Mouse (Mus musculus) liver, embryonic 14.5 days (tissue): ENCODE results near the gene Dgka. TPM values are rescaled to one million over a fixed set of nuclear protein-coding genes. Genes with fewer than 3 reads are reported as not detected.
A peak's percentile ranks its signal among the peaks of the same experiment; 100 is the strongest.

Experiments used
- ATAC-seq: fragments of 200-750 bp; cut with Nextera tagmentation; 2 replicates; pipeline ENCODE4 v1.8.0; 2017; ENCODE audit warnings: moderate number of reproducible peaks, mild to moderate bottlenecking, moderate library complexity; ENCODE audit not compliant: insufficient read depth
- DNase-seq, 3 experiments: peaks; one replicate each; pipeline ENCODE4 v3.0.0-alpha.2; 2012 to 2013; ENCODE audit warnings: low read depth in 3 of 3, low spot score in 3 of 3
- H3K27ac ChIP-seq: fragments of 300-500 bp; sonication (generic); 2 replicates; pipeline ENCODE4 v1.5.1; 2014; ENCODE audit warnings: moderate library complexity, mild to moderate bottlenecking, control low read depth, inconsistent platforms
- H3K27me3 ChIP-seq: fragments of 300-500 bp; sonication (generic); 2 replicates; pipeline ENCODE4 v1.6.1; 2014; ENCODE audit warnings: mild to moderate bottlenecking, low read length, moderate library complexity; ENCODE audit not compliant: control insufficient read depth, insufficient read depth
- H3K36me3 ChIP-seq: fragments of 300-500 bp; sonication (generic); replicated peaks from 2 replicates; pipeline ENCODE4 v1.6.1; 2014; ENCODE audit warnings: low read depth; ENCODE audit not compliant: control insufficient read depth, insufficient read depth
- H3K4me1 ChIP-seq, 2 experiments: fragments of 200-500 bp in 1 of 2; fragments of 300-500 bp in 1 of 2; sonication (generic) in 1 of 2; replicated peaks; 2 replicates each; pipeline ENCODE4 v1.6.1; 2012 to 2014; ENCODE audit warnings: antibody characterized with exemption in 1 of 2, inconsistent platforms in 1 of 2, low read length in 1 of 2; ENCODE audit not compliant: control insufficient read depth in 2 of 2, insufficient read depth in 2 of 2
- H3K4me2 ChIP-seq: fragments of 300-500 bp; sonication (generic); 2 replicates; pipeline ENCODE4 v1.6.1; 2014; ENCODE audit warnings: low read depth, mild to moderate bottlenecking, control low read depth, moderate library complexity
- H3K4me3 ChIP-seq, 2 experiments: fragments of 200-500 bp in 1 of 2; fragments of 300-500 bp in 1 of 2; sonication (generic) in 1 of 2; 2 replicates each; pipeline ENCODE4 v1.5.1; 2012 to 2014; ENCODE audit warnings: low read depth in 2 of 2, low read length in 2 of 2, mild to moderate bottlenecking in 2 of 2, control low read depth in 1 of 2, inconsistent platforms in 1 of 2, moderate library complexity in 1 of 2; ENCODE audit not compliant: insufficient read depth in 1 of 2
- H3K9ac ChIP-seq: fragments of 300-500 bp; sonication (generic); replicated peaks from 2 replicates; pipeline ENCODE4 v1.6.1; 2014; ENCODE audit warnings: mild to moderate bottlenecking, control low read depth, moderate library complexity
- H3K9me3 ChIP-seq: fragments of 300-500 bp; sonication (generic); 2 replicates; pipeline ENCODE4 v1.6.1; 2016; ENCODE audit warnings: low read length, mixed read lengths; ENCODE audit not compliant: control insufficient read depth
- CTCF ChIP-seq: IDR thresholded peaks from 2 replicates; pipeline ENCODE4 v1.5.1; 2016; ENCODE audit warnings: antibody characterized with exemption, low read depth, control low read depth
- EP300 ChIP-seq: IDR thresholded peaks from 2 replicates; pipeline ENCODE4 v1.6.1; 2016; ENCODE audit warnings: antibody characterized with exemption, low read depth
- WGBS: fragments of 180-500 bp; shearing (Covaris S2); extraction: QIAGEN DNeasy Blood & Tissue Kit; methylation state at CpG from one replicate; pipeline ENCODE4 v1.1.7; 2014; ENCODE audit not compliant: insufficient replicate concordance; 5-methylcytosine and 5-hydroxymethylcytosine counted together
- polyA plus RNA-seq, 2 experiments: library from polyadenylated mRNA; depleted of rRNA in 1 of 2; stranded (reverse) in 1 of 2; unstranded in 1 of 2; fragments of >200 nt; fragmentation: Nextera tagmentation in 1 of 2; extraction: Ambion mirVana in 1 of 2; gene quantifications; 2 replicates each; pipeline versions ENCODE4 v1.2.1 to v1.2.3; 2012 to 2014

Dgka gene
- polyA plus RNA-seq, 2 experiments = 1.6 to 2.0 TPM

- H3K4me1 ChIP-seq = peaks cover 5 to 21% of the 10 kb centered on the region in 2 experiments
- under 1% methylated on average over 40 of the region's 40 CpGs for WGBS
Measured at GRCm38 (mm10) chr10:128695992-128696807, 48.5 kb downstream of the Dgka start, which contains the start of gene Rab5b. Rab5b (minus strand) TSS chr10:128696264.

DNA sequence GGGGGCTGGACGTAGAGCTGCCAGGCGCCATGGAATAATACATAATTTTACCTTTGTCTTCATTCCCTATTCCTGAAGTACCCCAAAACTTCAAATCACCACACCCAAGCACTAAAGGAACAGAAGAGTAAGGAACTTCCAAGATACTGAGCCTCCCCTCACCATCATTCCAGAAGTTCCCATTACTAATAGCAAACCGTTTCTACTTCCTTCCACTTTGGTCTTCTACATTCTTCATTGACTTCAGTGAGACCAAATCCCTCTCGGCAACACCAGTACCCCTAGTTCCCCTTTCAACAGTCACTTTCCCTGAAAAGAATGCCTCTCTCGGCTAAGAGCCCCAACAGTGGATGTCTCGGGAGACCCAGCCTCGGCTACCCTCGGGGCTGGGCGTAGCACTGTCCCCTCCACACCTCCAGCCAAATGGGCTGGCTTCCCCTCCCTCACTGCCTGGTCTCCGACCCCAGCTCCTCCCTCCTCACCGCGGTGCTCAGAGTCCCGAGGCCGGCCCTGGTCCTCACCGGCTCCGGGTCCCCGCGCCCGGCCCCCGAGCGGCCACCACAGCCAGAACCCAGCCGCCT lies 49.2 kb downstream of the Dgka start:
- Histone ChIP-seq H3K36me3 (peaks cover 24% of the 10 kb centered on the region), H3K9ac (peak overlapping the region; percentile 99), H3K4me3 (peak overlapping the region; percentile 77 to 99), H3K9me3 (no peaks in the 10 kb centered on the region), H3K27ac (peak overlapping the region; percentile 90), H3K4me2 (peak overlapping the region; percentile 90), H3K4me1 (peaks cover 5 to 19% of the 10 kb centered on the region in 2 experiments), H3K27me3 (no peaks in the 10 kb centered on the region)
- ATAC-seq = no peak
- under 1% methylated on average over 22 of the region's 22 CpGs for WGBS
- TF ChIP-seq EP300 = no peak
- no peak for TF ChIP-seq CTCF
- no peak for DNase-seq

More at GRCm38 (mm10) chr10:128695992-128696807, 48.5 kb downstream of the Dgka start, which contains the start of gene Rab5b:
- ATAC-seq (peak; percentile 98), DNase-seq (peak; percentile 99)
- Histone ChIP-seq H3K27ac (peak within 1 kb of the TSS; percentile 90), H3K9me3 (no peaks in the 10 kb centered on the region), H3K4me2 (peak within 1 kb of the TSS; percentile 90), H3K36me3 (peaks cover 31% of the 10 kb centered on the region), H3K9ac (peak within 1 kb of the TSS; percentile 99), H3K4me3 (peak within 1 kb of the TSS; percentile 77 to 99), H3K27me3 (no peaks in the 10 kb centered on the region)
- TF ChIP-seq EP300 = peak; percentile 73
- TF ChIP-seq CTCF = peak; percentile 24; the same call in 1 of the 2 replicates

- no peak for ATAC-seq
Measured at GRCm38 (mm10) chr10:128674469-128675008, 70.1 kb downstream of the Dgka start.

DNA sequence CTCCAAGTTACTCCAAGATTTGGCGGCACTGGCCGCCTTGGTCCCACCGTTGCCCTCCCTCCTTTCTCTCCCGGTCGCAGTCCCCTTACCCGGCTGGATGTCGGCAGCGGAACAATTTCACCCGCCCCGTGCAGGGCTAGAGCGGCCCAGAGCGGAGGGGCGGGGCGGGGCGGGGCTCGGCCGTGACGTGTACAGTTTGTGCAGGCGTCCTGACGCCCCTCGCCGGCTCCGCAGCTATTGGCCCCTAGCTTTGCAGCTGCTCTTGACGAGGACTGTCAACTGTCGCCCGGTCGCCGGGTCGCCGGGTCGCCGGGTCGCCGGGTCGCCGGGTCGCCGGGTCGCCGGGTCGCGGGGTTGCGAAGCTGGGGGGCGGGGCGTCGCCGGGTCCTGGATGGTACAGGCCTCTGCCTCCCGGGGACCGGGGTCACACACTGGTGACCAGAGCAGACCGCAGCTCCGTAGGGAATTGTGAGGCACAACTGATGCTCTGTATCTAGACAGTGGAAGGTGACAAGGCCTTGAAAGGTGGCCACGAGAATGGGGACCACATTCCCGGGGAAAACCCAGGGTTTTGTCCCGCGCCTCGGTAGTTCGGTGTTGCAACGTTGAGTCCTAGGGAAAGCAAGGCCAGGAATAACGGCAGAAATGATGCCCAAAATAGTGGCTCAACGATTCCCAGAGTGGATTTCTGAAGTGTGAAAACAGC lies 70.7 kb downstream of the Dgka start, which contains the start of gene Suox:
TSS of gene Suox (minus strand) at position 311 of the 706 bp plus-strand sequence.
- under 1% methylated on average over 60 of the region's 60 CpGs for WGBS
- ATAC-seq (peak; percentile 93), DNase-seq (peak; percentile 70)
- peaks cover 1 to 13% of the 10 kb centered on the region in 2 experiments for H3K4me1 ChIP-seq
- H3K9ac ChIP-seq = peak within 1 kb of the TSS; percentile 68
- H3K9me3 ChIP-seq = no peaks in the 10 kb centered on the region
- peak within 1 kb of the TSS; percentile 65 for H3K27ac ChIP-seq
- peaks cover 6% of the 10 kb centered on the region for H3K27me3 ChIP-seq
- H3K36me3 ChIP-seq = no peaks in the 10 kb centered on the region
- H3K4me2 ChIP-seq = peak within 1 kb of the TSS; percentile 92
- H3K4me3 ChIP-seq = peak within 1 kb of the TSS; percentile 73 to 90
- TF ChIP-seq EP300 (no peak), CTCF (no peak)

More at GRCm38 (mm10) chr10:128674469-128675008, 70.1 kb downstream of the Dgka start:
- peaks cover 0 to 13% of the 10 kb centered on the region in 2 experiments; a peak in 3 of 4 replicates for H3K4me1 ChIP-seq
- TF ChIP-seq EP300 (no peak), CTCF (peak; percentile 66)
- peak overlapping the region; percentile 73 to 90 for H3K4me3 ChIP-seq
- DNase-seq = peak in 1 of 3 experiments; percentile 46
- H3K27me3 ChIP-seq = peaks cover under 1% of the 10 kb centered on the region
- H3K36me3 ChIP-seq = peaks cover 3% of the 10 kb centered on the region
- H3K9me3 ChIP-seq = no peaks in the 10 kb centered on the region
- WGBS = under 1% methylated on average over 9 of the region's 9 CpGs
- peak overlapping the region; percentile 68 for H3K9ac ChIP-seq
- peak overlapping the region; percentile 92 for H3K4me2 ChIP-seq
- peak overlapping the region; percentile 65 for H3K27ac ChIP-seq
